Mouse (Mus musculus) midbrain, embryonic 14.5 days (tissue): ENCODE results near the gene Acta2. TPM values are rescaled to one million over a fixed set of nuclear protein-coding genes. Genes with fewer than 3 reads are reported as not detected.

Experiments
- ATAC-seq: fragments of 200-750 bp; cut with Nextera tagmentation; 2 replicates; pipeline ENCODE4 v1.8.0; 2017; ENCODE audit warnings: moderate number of reproducible peaks, moderate library complexity; ENCODE audit not compliant: low FRiP score, low TSS enrichment
- DNase-seq: peaks from one replicate; pipeline ENCODE4 v3.0.0-alpha.2; 2015
- H3K27ac ChIP-seq: fragments of 300-500 bp; sonication (generic); replicated peaks from 2 replicates; pipeline ENCODE4 v1.5.1; 2014; ENCODE audit warnings: mild to moderate bottlenecking, low read depth, low read length, moderate library complexity
- H3K27me3 ChIP-seq: fragments of 300-500 bp; sonication (generic); 2 replicates; pipeline ENCODE4 v1.6.1; 2014; ENCODE audit warnings: low read length, control low read depth, mixed read lengths; ENCODE audit not compliant: control insufficient read depth, insufficient read depth
- H3K36me3 ChIP-seq: fragments of 300-500 bp; sonication (generic); 2 replicates; pipeline ENCODE4 v1.6.1; 2014; ENCODE audit warnings: low read length, control low read depth; ENCODE audit not compliant: control insufficient read depth, insufficient read depth
- H3K4me1 ChIP-seq: fragments of 300-500 bp; sonication (generic); 2 replicates; pipeline ENCODE4 v1.6.1; 2014; ENCODE audit warnings: mild to moderate bottlenecking, antibody characterized with exemption, low read length, control low read depth; ENCODE audit not compliant: control insufficient read depth, insufficient read depth
- H3K4me2 ChIP-seq: fragments of 300-500 bp; sonication (generic); 2 replicates; pipeline ENCODE4 v1.6.1; 2014; ENCODE audit warnings: mild to moderate bottlenecking, low read length, moderate library complexity
- H3K4me3 ChIP-seq: fragments of 300-500 bp; sonication (generic); replicated peaks from 2 replicates; pipeline ENCODE4 v1.5.1; 2014; ENCODE audit warnings: low read depth, low read length
- H3K9ac ChIP-seq: fragments of 300-500 bp; sonication (generic); replicated peaks from 2 replicates; pipeline ENCODE4 v1.6.1; 2014; ENCODE audit warnings: mild to moderate bottlenecking, low read length, moderate library complexity
- H3K9me3 ChIP-seq: fragments of 300-500 bp; sonication (generic); 2 replicates; pipeline ENCODE4 v1.6.1; 2016; ENCODE audit warnings: low read length, control low read depth, mixed read lengths; ENCODE audit not compliant: control insufficient read depth
- WGBS: fragments of 180-500 bp; shearing (Covaris S2); extraction: QIAGEN DNeasy Blood & Tissue Kit; methylation state at CpG from one replicate; pipeline ENCODE4 v1.1.7; 2014; 5-methylcytosine and 5-hydroxymethylcytosine counted together
- polyA plus RNA-seq: library from polyadenylated mRNA; unstranded; fragments of >200 nt; fragmentation: Nextera tagmentation; extraction: Ambion mirVana; gene quantifications from 2 replicates; pipeline ENCODE4 v1.2.1, GENCODE M21; 2014

Acta2 gene
- polyA plus RNA-seq, 1 experiment from 2014 or later, result 11.3 TPM

- ATAC-seq (no peak), DNase-seq (no peak)
- no peak overlapping the region for H3K27ac ChIP-seq
- H3K4me3 ChIP-seq, result no peak overlapping the region
- no peaks in the 10 kb centered on the region for H3K4me1 ChIP-seq
- no peaks in the 10 kb centered on the region for H3K27me3 ChIP-seq
- no peaks in the 10 kb centered on the region for H3K36me3 ChIP-seq
- no peak overlapping the region for H3K4me2 ChIP-seq
- no peak overlapping the region for H3K9ac ChIP-seq
- no peaks in the 10 kb centered on the region for H3K9me3 ChIP-seq
- WGBS, result 74% methylated on average over 3 of the region's 3 CpGs
These were observed 34.5 kb downstream of the Acta2 start for GRCm38 (mm10) chr19:34220732-34221380.

- Histone ChIP-seq H3K27ac (no peak overlapping the region), H3K9ac (no peak overlapping the region), H3K36me3 (no peaks in the 10 kb centered on the region), H3K9me3 (no peaks in the 10 kb centered on the region), H3K4me2 (no peak overlapping the region), H3K4me3 (no peak overlapping the region), H3K4me1 (no peaks in the 10 kb centered on the region), H3K27me3 (no peaks in the 10 kb centered on the region)
- 91% methylated on average over 5 of the region's 5 CpGs for WGBS
- no peak for DNase-seq
- ATAC-seq, result no peak
These were observed 36.0 kb downstream of the Acta2 start for GRCm38 (mm10) chr19:34219260-34219968.

- 88% methylated on average over 3 of the region's 3 CpGs for WGBS
- Histone ChIP-seq H3K4me3 (no peak overlapping the region), H3K9me3 (no peaks in the 10 kb centered on the region), H3K27ac (no peak overlapping the region), H3K36me3 (no peaks in the 10 kb centered on the region), H3K9ac (no peak overlapping the region), H3K4me1 (no peaks in the 10 kb centered on the region), H3K27me3 (no peaks in the 10 kb centered on the region), H3K4me2 (no peak overlapping the region)
- ATAC-seq (no peak), DNase-seq (no peak)
These were observed 37.6 kb downstream of the Acta2 start for GRCm38 (mm10) chr19:34217761-34218160.

DNA sequence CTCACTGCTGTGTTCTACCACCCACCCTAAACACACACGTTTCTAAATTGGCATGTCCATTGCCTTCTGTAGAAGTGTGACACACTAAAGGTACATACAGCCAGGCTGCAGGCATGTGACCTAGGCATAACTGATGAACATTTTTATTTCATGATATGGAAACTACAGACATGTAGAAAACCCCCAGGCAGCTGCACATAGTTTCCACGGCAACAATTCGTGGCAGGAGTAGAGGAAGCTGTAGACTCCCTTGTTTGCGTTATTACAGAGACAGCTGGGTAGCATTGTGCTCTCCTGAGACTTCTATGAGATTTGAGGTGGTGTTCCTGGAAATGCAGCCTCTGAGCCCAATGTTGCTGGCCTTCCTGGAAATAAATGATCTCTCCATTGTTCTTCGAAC lies 38.4 kb downstream of the Acta2 start:
- H3K9me3 ChIP-seq, result no peaks in the 10 kb centered on the region
- no peak overlapping the region for H3K9ac ChIP-seq
- no peaks in the 10 kb centered on the region for H3K4me1 ChIP-seq
- no peaks in the 10 kb centered on the region for H3K27me3 ChIP-seq
- no peak for ATAC-seq
- H3K4me2 ChIP-seq, result no peak overlapping the region
- WGBS, result 64% methylated on average over 5 of the region's 5 CpGs
- no peak overlapping the region for H3K27ac ChIP-seq
- H3K36me3 ChIP-seq, result no peaks in the 10 kb centered on the region
- no peak overlapping the region for H3K4me3 ChIP-seq
- DNase-seq, result peak; percentile 62

DNA sequence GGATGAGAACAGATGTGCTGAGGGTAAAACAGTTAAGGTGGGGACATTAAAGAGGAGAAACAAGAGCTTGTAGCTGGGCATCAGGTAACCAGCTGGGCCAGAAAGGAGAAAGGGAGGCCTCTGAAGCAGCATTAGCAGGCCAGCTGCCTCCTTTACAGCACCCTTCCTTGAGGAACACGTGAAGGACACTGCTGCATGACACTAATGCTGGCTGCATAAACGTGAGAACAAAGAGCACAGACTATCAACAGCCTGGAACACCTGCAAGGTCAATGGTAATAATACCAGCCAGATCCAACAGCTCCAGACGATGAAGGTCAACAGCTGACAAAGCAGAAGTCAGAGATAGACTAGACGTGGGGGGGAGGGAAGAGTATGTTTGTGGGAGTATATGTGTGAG lies 41.3 kb downstream of the Acta2 start:
- H3K36me3 ChIP-seq, result no peaks in the 10 kb centered on the region
- DNase-seq (no peak), ATAC-seq (no peak)
- no peaks in the 10 kb centered on the region for H3K9me3 ChIP-seq
- no peak overlapping the region for H3K4me3 ChIP-seq
- no peak overlapping the region for H3K9ac ChIP-seq
- no peaks in the 10 kb centered on the region for H3K27me3 ChIP-seq
- H3K4me1 ChIP-seq, result no peaks in the 10 kb centered on the region
- 75% methylated on average over 4 of the region's 4 CpGs for WGBS
- H3K27ac ChIP-seq, result no peak overlapping the region
- H3K4me2 ChIP-seq, result no peak overlapping the region

GRCm38 (mm10) chr19:34213251-34213645 lies 42.1 kb downstream of the Acta2 start:
- Histone ChIP-seq H3K27me3 (no peaks in the 10 kb centered on the region), H3K4me2 (no peak overlapping the region), H3K27ac (no peak overlapping the region), H3K4me1 (no peaks in the 10 kb centered on the region), H3K36me3 (no peaks in the 10 kb centered on the region), H3K4me3 (no peak overlapping the region), H3K9me3 (no peaks in the 10 kb centered on the region), H3K9ac (no peak overlapping the region)
- no peak for DNase-seq
- ATAC-seq, result no peak

DNA sequence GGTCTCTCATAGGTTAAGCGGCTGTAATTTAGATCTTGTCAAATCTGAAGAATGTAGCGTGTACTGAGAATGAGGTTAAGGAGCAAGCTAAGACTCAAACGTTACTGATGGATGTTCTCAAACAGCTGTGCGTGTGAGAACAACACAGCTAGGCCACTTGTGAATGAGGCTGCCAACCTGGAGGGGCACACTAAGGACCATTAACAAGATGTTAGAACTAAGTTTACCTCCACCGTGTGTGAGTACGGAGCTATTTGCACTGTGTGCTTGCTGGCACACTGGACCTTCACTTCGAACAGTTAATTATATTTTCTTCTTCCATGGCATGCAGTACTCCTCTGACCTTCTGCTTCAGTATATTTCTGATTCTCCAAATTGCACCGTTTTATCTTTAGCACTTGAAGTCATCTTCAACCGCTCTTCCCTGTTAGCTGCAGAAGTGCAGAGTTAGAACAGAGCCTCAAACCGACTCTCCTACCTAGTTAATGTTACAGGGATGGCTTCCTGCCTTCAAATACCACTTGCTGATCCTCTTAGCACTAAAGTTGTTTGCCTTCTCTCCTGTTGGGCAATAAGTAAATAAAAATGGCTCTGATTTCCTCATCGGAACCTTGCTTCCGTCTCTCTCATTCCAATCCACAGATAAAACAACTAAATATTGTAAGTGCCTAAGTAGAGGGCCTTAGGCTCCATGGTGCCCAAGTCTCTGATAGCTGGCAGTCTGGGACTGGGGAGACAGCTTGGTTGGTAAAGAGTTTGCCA lies 42.7 kb downstream of the Acta2 start:
- Histone ChIP-seq H3K36me3 (no peaks in the 10 kb centered on the region), H3K27ac (no peak overlapping the region), H3K9ac (no peak overlapping the region), H3K4me1 (no peaks in the 10 kb centered on the region), H3K9me3 (no peaks in the 10 kb centered on the region), H3K27me3 (no peaks in the 10 kb centered on the region), H3K4me2 (no peak overlapping the region), H3K4me3 (no peak overlapping the region)
- WGBS, result 92% methylated on average over 12 of the region's 12 CpGs
- no peak for DNase-seq
- ATAC-seq, result no peak

DNA sequence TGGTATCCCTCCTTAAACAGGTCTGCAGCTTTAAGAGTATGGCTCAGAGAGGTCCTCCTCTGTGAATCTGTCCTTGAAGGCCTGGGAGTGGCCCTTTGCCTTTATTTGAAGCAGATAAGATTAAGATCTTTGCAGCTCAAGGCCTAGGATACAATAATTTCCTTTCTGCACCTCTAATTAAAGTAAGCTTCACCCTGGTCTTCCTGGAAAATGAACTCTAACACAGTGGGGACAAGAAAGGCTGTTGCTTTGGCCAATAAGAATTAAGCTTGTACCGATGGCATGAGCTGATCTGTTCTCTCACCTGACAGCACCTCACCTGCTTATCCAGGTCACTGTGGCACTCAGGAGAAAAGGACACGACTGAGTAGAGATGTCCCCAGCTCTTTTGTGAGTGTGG lies 44.5 kb downstream of the Acta2 start:
- H3K27me3 ChIP-seq, result no peaks in the 10 kb centered on the region
- 73% methylated on average over 2 of the region's 2 CpGs for WGBS
- no peak overlapping the region for H3K27ac ChIP-seq
- no peaks in the 10 kb centered on the region for H3K9me3 ChIP-seq
- H3K4me2 ChIP-seq, result no peak overlapping the region
- DNase-seq (no peak), ATAC-seq (no peak)
- H3K36me3 ChIP-seq, result no peaks in the 10 kb centered on the region
- H3K4me1 ChIP-seq, result no peaks in the 10 kb centered on the region
- no peak overlapping the region for H3K4me3 ChIP-seq
- H3K9ac ChIP-seq, result no peak overlapping the region
